Mouse (Mus musculus) olfactory bulb, adult 2 months (tissue): Measurements from ENCODE around the gene Flot1.

ENCODE experiments used
- CTCF ChIP-seq: fragments of 200-500 bp; IDR thresholded peaks from 2 replicates; pipeline ENCODE4 v1.5.1; 2012; ENCODE audit warnings: low read depth, mild to moderate bottlenecking, low read length, moderate library complexity; ENCODE audit not compliant: insufficient read depth
- POLR2A ChIP-seq: fragments of 200-500 bp; IDR thresholded peaks from 2 replicates; pipeline ENCODE4 v1.6.1; 2012; ENCODE audit warnings: mild to moderate bottlenecking, low read depth, low read length, moderate library complexity; ENCODE audit not compliant: insufficient read depth

DNA sequence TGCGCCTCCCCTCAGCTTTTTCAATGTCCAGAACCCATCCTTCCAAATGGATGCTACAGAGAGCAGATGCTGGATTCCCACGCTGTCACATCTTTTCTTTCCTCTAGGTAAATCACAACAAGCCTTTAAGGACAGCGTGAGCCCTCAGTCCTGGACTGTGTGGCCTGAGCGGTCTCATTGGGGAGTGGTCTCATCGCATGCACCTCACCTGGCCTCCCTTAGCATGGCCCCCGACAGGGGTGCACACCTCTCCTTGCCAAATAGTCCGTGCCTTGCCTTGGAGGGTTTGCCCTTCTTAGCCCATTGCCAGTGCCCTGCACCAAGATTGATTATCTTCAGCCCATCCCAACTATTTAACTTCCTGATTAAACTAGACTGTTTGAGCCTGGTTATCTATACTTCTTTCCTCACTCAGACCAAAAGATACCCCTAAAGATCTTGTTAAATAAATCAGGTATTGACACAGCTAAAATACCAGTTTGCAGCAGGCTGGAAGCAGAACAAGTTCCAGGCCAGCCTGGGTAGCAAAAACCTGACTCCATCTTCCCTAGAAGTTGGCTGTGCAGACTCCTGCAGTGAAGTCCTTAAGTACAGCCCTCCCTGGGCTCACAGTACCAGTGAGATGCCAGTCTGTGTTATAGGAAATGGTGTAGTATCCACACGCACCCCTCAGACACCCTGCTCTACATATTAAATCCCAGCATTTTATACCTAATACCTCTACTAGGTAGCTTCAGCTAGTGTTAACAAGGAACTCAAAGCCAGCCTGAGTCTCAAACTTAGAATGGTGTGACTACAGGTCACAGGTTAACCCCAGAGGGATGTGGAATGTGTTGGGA is 9.6 kb downstream of the Flot1 start:
- TF ChIP-seq CTCF, result no peak
- no peak for TF ChIP-seq POLR2A
